Mouse (Mus musculus) neural tube, embryonic 11.5 days (tissue): Measurements from ENCODE around the gene Spen. TPM values are rescaled to one million over a fixed set of nuclear protein-coding genes. Genes with fewer than 3 reads are reported as not detected.

Experiments
- ATAC-seq: fragments of 200-750 bp; cut with Nextera tagmentation; 2 replicates; pipeline ENCODE4 v1.8.0; 2017; ENCODE audit warnings: moderate number of reproducible peaks, mild to moderate bottlenecking, moderate TSS enrichment, moderate library complexity; ENCODE audit not compliant: insufficient read depth, low FRiP score, low TSS enrichment
- DNase-seq: peaks from one replicate; pipeline ENCODE4 v3.0.0-alpha.2; 2015; ENCODE audit warnings: low spot score
- H3K27ac ChIP-seq: fragments of 300-500 bp; sonication (generic); 2 replicates; pipeline ENCODE4 v1.5.1; 2014; ENCODE audit warnings: low read depth, mild to moderate bottlenecking, low read length
- H3K27me3 ChIP-seq: fragments of 300-500 bp; sonication (generic); 2 replicates; pipeline ENCODE4 v1.6.1; 2014; ENCODE audit warnings: mild to moderate bottlenecking, low read length, mixed read lengths; ENCODE audit not compliant: control insufficient read depth, insufficient read depth
- H3K36me3 ChIP-seq: fragments of 300-500 bp; sonication (generic); 2 replicates; pipeline ENCODE4 v1.6.1; 2014; ENCODE audit warnings: mild to moderate bottlenecking, low read length, moderate library complexity, mixed read lengths; ENCODE audit not compliant: control insufficient read depth, insufficient read depth
- H3K4me1 ChIP-seq: fragments of 300-500 bp; sonication (generic); 2 replicates; pipeline ENCODE4 v1.6.1; 2014; ENCODE audit warnings: low read length, mixed read lengths; ENCODE audit not compliant: control insufficient read depth, insufficient read depth
- H3K4me2 ChIP-seq: fragments of 300-500 bp; sonication (generic); 2 replicates; pipeline ENCODE4 v1.6.1; 2014; ENCODE audit warnings: low read depth, mild to moderate bottlenecking, moderate library complexity
- H3K4me3 ChIP-seq: fragments of 300-500 bp; sonication (generic); 2 replicates; pipeline ENCODE4 v1.5.1; 2014; ENCODE audit warnings: low read depth, low read length
- H3K9ac ChIP-seq: fragments of 300-500 bp; sonication (generic); 2 replicates; pipeline ENCODE4 v1.6.1; 2014; ENCODE audit warnings: mild to moderate bottlenecking, low read length
- H3K9me3 ChIP-seq: fragments of 300-500 bp; sonication (generic); 2 replicates; pipeline ENCODE4 v1.6.1; 2016; ENCODE audit warnings: low read length; ENCODE audit not compliant: control insufficient read depth
- WGBS: fragments of 180-500 bp; shearing (Covaris S2); extraction: QIAGEN DNeasy Blood & Tissue Kit; methylation state at CpG from one replicate; pipeline ENCODE4 v1.1.7; 2014; 5-methylcytosine and 5-hydroxymethylcytosine counted together
- polyA plus RNA-seq: library from polyadenylated mRNA; unstranded; fragments of >200 nt; fragmentation: Nextera tagmentation; extraction: Ambion mirVana; gene quantifications from 2 replicates; pipeline ENCODE4 v1.2.1, GENCODE M21; 2014

Gene Spen
- polyA plus RNA-seq, 1 experiment from 2014 or later: 16.2 TPM

DNA sequence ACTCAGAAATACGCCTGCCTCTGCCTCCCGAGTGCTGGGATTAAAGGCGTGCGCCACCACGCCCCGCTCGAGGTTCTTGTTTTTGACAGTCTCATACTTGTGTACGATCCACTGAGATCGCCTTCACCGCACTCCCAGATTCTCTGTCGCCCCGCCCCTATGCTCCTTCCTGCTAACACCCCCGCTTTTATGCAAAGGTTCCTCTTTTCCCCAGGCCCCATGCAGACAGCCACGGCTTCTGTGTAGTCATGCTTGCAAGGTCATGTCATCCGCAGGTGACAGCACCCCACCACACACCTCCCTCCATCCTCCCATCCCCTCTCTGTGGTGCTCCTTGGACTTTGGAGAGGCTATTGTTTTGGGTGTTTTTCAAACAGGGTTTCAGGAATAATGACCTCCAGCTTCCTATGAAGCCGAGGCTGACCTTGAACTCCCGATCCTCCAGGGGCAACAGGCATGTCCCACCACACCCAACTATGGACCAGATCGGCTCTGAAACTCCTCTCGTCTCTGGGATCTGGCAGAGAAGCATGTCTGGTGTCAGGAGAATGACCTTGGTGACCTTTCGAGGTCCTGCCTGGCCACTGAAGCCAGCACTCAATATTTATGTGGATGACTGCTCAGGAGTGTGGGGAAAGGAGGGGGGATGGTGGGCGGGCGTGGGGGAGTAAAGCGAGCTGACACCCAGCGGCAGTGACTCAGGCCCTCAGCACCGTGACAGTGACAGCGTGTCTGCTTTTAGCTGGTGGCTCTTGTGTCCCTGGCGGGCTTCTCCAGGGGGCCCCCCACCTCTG is 118.8 kb downstream of the Spen start:
- H3K9me3 ChIP-seq: no peaks in the 10 kb centered on the region
- no peaks in the 10 kb centered on the region for H3K36me3 ChIP-seq
- no peak for ATAC-seq
- H3K4me3 ChIP-seq: no peak overlapping the region
- H3K4me2 ChIP-seq: no peak overlapping the region
- no peak for DNase-seq
- H3K4me1 ChIP-seq: no peaks in the 10 kb centered on the region
- H3K27ac ChIP-seq: no peak overlapping the region
- no peak overlapping the region for H3K9ac ChIP-seq
- 68% methylated on average over 27 of the region's 27 CpGs for WGBS
- H3K27me3 ChIP-seq: no peaks in the 10 kb centered on the region; the same call in 1 of the 2 replicates

Other genes with a start within 250 kb of the Spen start
- 1.6 and 2.5 TPM in 2 replicates for gene Epha2, start 237.4 kb downstream of the Spen start, polyA plus RNA-seq
- 0.34 and 0.85 TPM in 2 replicates for gene Fam131c, start 170.4 kb downstream of the Spen start, polyA plus RNA-seq
- 0.09 TPM in 1 of 2 replicates, not detected in the other for gene Clcnka, start 139.9 kb downstream of the Spen start, polyA plus RNA-seq
- gene Clcnkb, start 122.6 kb downstream of the Spen start, polyA plus RNA-seq: not detected in 2 replicates
- gene Hspb7, start 117.8 kb downstream of the Spen start, polyA plus RNA-seq: 0.11 TPM in 1 of 2 replicates, not detected in the other
- not detected in 2 replicates for gene Srarp, start 102.5 kb downstream of the Spen start, polyA plus RNA-seq
- 46.5 and 48.0 TPM in 2 replicates for gene Zbtb17, start 93.9 kb downstream of the Spen start, polyA plus RNA-seq
- gene Fblim1, start 67.5 kb upstream of the Spen start, polyA plus RNA-seq: 31.5 and 34.9 TPM in 2 replicates
- 0.50 and 0.61 TPM in 2 replicates for gene Tmem82, start 80.0 kb upstream of the Spen start, polyA plus RNA-seq
- not detected in 2 replicates for gene Slc25a34, start 85.2 kb upstream of the Spen start, polyA plus RNA-seq
- 3.4 and 3.6 TPM in 2 replicates for gene Plekhm2, start 126.3 kb upstream of the Spen start, polyA plus RNA-seq
- gene Rsc1a1, start 147.0 kb upstream of the Spen start, polyA plus RNA-seq: not detected in 2 replicates
- 23.0 and 25.7 TPM in 2 replicates for gene Ddi2, start 184.8 kb upstream of the Spen start, polyA plus RNA-seq
- 0.18 TPM in 1 of 2 replicates, not detected in the other for gene Agmat, start 208.1 kb upstream of the Spen start, polyA plus RNA-seq